Mouse (Mus musculus) bone marrow macrophage, adult 2 months (primary cell): Measurements from ENCODE around the gene Vcl. TPM values are rescaled to one million over a fixed set of nuclear protein-coding genes. Genes with fewer than 3 reads are reported as not detected.

ENCODE experiments used
- H3K27ac ChIP-seq: 2 replicates; pipeline ENCODE4 v1.5.1; 2012; ENCODE audit warnings: low read depth, low read length; ENCODE audit not compliant: insufficient read depth
- H3K4me1 ChIP-seq: 2 replicates; pipeline ENCODE4 v1.6.1; 2012; ENCODE audit warnings: low read length; ENCODE audit not compliant: control insufficient read depth, insufficient read depth
- H3K4me3 ChIP-seq: 2 replicates; pipeline ENCODE4 v1.5.1; 2012; ENCODE audit warnings: mild to moderate bottlenecking, low read length, moderate library complexity; ENCODE audit not compliant: insufficient read depth
- CTCF ChIP-seq: IDR thresholded peaks from 2 replicates; pipeline ENCODE4 v1.5.1; 2012; ENCODE audit warnings: low read depth, mild to moderate bottlenecking, low read length, moderate library complexity
- POLR2A ChIP-seq: IDR thresholded peaks from 2 replicates; pipeline ENCODE4 v1.6.1; 2012; ENCODE audit warnings: mild to moderate bottlenecking, low read depth, low read length, borderline replicate concordance
- polyA plus RNA-seq: library from polyadenylated mRNA; stranded (reverse); fragments of >200 nt; gene quantifications from 2 replicates; pipeline ENCODE4 v1.2.4, GENCODE M21; 2012; ENCODE audit not compliant: missing spikeins, insufficient read depth, insufficient read length

Vcl gene
- polyA plus RNA-seq, 1 experiment: 13.2 TPM

GRCm38 (mm10) chr14:20938424-20938823, 9.2 kb downstream of the Vcl start:
- H3K27ac ChIP-seq: no peak overlapping the region
- H3K4me1 ChIP-seq: peaks cover 23% of the 10 kb centered on the region
- no peak overlapping the region for H3K4me3 ChIP-seq
- no peak for TF ChIP-seq POLR2A
- no peak for TF ChIP-seq CTCF

GRCm38 (mm10) chr14:20938860-20939259, 9.7 kb downstream of the Vcl start:
- Histone ChIP-seq H3K27ac (no peak overlapping the region), H3K4me1 (peaks cover 23% of the 10 kb centered on the region), H3K4me3 (no peak overlapping the region)
- TF ChIP-seq CTCF (no peak), POLR2A (no peak)

- no peak overlapping the region for H3K4me3 ChIP-seq
- H3K27ac ChIP-seq: no peak overlapping the region
- TF ChIP-seq POLR2A (no peak), CTCF (no peak)
- H3K4me1 ChIP-seq: peaks cover 12% of the 10 kb centered on the region
Measured at GRCm38 (mm10) chr14:20945296-20945695, 16.1 kb downstream of the Vcl start.

GRCm38 (mm10) chr14:20956021-20956420, 26.8 kb downstream of the Vcl start:
- TF ChIP-seq CTCF (no peak), POLR2A (no peak)
- H3K4me1 ChIP-seq: 0 out of 2 replicates have a peak, but pooled peaks cover 3% of the 10 kb centered on the region

GRCm38 (mm10) chr14:20958971-20959370, 29.8 kb downstream of the Vcl start:
- Histone ChIP-seq H3K4me3 (no peak overlapping the region), H3K27ac (no peak overlapping the region), H3K4me1 (0 out of 2 replicates have a peak, but pooled peaks cover 3% of the 10 kb centered on the region)
- TF ChIP-seq CTCF: no peak
- TF ChIP-seq POLR2A: no peak

More at GRCm38 (mm10) chr14:20956021-20956420, 26.8 kb downstream of the Vcl start:
- Histone ChIP-seq H3K4me3 (no peak overlapping the region), H3K27ac (no peak overlapping the region)

- Histone ChIP-seq H3K4me3 (no peak overlapping the region), H3K27ac (no peak overlapping the region), H3K4me1 (0 out of 2 replicates have a peak, but pooled peaks cover under 1% of the 10 kb centered on the region)
- no peak for TF ChIP-seq POLR2A
- no peak for TF ChIP-seq CTCF
Measured at GRCm38 (mm10) chr14:20962466-20962865, 33.3 kb downstream of the Vcl start.

- Histone ChIP-seq H3K27ac (no peak overlapping the region), H3K4me1 (no peaks in the 10 kb centered on the region), H3K4me3 (no peak overlapping the region)
- TF ChIP-seq POLR2A (no peak), CTCF (no peak)
Measured at GRCm38 (mm10) chr14:20962906-20963305, 33.7 kb downstream of the Vcl start.

GRCm38 (mm10) chr14:20963863-20964262, 34.7 kb downstream of the Vcl start:
- TF ChIP-seq CTCF (no peak), POLR2A (no peak)
- peaks cover 5% of the 10 kb centered on the region for H3K4me1 ChIP-seq
- H3K27ac ChIP-seq: no peak overlapping the region

GRCm38 (mm10) chr14:20964285-20964684, 35.1 kb downstream of the Vcl start:
- Histone ChIP-seq H3K4me1 (peaks cover 5% of the 10 kb centered on the region), H3K27ac (no peak overlapping the region), H3K4me3 (no peak overlapping the region)
- no peak for TF ChIP-seq POLR2A

More at GRCm38 (mm10) chr14:20963863-20964262, 34.7 kb downstream of the Vcl start:
- no peak overlapping the region for H3K4me3 ChIP-seq

GRCm38 (mm10) chr14:20966959-20967670, 37.9 kb downstream of the Vcl start:
- TF ChIP-seq CTCF (no peak), POLR2A (no peak)
- H3K27ac ChIP-seq: no peak overlapping the region
- H3K4me1 ChIP-seq: peaks cover 5% of the 10 kb centered on the region
- H3K4me3 ChIP-seq: no peak overlapping the region

GRCm38 (mm10) chr14:20969066-20969465, 39.9 kb downstream of the Vcl start:
- Histone ChIP-seq H3K27ac (no peak overlapping the region), H3K4me1 (peaks cover 5% of the 10 kb centered on the region), H3K4me3 (no peak overlapping the region)
- no peak for TF ChIP-seq CTCF
- no peak for TF ChIP-seq POLR2A
